Mouse (Mus musculus): Measurements from ENCODE around the gene Krt90.
"Not testable (repeated sequence)": the region's sequence is repeated elsewhere in the genome, so short reads cannot be mapped to it uniquely, and the experiment has no call there.

Gene Krt90

DNA sequence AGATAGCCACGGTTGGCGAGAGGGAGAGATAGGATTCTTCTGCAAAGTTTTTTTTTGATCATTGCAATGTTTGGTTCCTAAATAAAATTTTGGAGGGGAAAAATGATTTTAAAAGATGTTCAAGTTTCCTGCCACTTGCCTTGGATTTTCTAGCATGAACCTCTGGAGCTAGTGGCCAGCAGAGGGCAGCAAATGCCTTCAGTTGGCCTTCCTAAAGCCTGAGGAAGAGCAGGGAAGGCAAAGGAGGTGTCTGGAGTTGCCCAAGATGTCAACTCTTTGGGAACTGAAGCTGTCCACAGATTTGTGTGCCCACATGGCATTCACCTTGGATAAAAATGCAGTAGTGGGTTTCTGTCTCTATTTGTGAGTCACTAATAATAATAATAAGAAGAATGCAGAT lies 43.0 kb downstream of the Krt90 start:
- peak; percentile 5 to 40 for DNase-seq (ENCODE audit: low read depth in 1 of 2, low spot score in 2 of 2)

DNA sequence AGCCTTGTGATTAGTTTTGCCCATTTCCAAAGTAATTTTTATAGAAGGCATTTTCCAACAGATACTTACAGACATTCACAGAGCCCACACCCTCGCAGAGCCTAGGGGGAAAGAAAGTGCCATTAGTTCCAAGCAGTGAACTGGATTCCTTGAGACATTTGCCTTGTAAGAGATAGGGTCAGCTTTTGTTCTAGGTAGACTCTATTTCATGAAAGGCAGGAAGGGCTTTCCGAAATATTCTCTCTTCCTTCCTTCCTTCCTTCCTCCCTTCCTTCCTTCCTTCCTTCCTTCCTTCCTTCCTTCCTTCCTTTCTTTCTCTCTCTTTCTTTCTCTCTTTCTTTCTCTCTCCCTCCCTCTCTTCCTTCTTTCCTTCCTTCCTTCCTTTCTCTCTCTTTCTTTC lies 45.6 kb downstream of the Krt90 start, which contains the start of gene Gm49425:
Gene Gm49425 (minus strand): TSS at position 101 of the 400 bp plus-strand sequence.
- not testable (repeated sequence) for DNase-seq (ENCODE audit: low read depth in 1 of 2, low spot score in 2 of 2)

DNA sequence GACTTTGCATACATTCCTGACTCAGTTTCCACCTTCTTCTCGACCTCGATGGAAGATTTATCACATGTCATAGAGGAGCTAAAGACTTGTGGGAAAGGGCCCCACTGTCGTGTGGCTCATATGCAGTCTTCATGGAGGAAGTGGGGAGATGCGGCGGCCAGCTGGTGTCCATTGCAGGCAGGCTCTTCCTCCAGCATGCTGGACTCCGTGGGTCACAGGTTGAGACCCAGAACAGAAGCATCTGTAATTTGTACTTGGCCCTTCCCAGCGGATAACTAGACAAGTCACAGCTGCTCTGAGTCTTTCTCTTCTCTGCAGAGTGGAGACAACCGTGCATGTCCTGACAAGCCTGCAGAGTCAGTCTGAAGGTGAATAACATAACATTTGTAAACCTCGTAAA lies 54.5 kb downstream of the Krt90 start:
- DNase-seq (ENCODE audit: low read depth in 1 of 2, low spot score in 2 of 2) = no peak

DNA sequence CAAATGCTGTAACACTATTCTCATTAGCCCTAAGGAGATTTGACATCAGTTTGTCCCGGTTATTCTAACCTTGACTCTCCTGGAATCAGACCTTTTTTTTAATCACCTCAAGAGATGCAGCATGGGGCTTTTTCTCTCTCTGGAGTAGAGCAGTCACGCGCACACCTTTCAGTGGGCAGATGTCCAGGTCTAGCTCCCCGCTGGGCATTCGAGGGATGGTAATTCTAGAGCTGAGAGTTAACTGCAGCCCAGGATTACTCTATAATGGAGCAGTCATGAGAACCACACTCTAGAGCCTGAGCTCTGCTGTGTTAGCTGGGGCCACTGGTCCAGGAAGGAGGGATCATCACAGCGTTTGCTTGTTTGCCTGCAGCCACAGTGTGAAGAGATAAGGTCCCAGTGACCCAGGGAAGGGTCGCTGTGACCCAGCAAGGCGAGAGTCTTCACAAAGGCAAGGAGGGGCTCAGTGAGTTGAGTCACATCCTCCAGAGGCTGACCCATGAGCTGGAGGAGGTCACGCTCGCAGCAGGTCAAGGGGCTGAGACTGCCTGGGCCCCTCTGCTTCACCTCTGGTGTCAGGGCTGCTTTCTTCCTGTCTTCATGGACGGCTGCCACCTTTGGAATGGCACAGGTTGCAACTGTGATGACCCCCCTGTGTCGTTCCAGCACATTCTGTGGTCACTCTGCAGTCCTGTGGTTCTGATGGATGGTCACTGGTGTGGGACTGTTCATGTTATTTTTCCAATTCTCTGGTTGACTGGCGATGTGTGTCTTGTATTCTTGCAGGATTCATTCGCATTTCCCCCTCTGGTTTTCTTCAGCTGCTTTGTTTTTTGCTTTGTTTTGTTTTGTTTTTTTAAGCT lies 55.6 kb downstream of the Krt90 start:
- DNase-seq (ENCODE audit: low read depth in 1 of 2, low spot score in 2 of 2) = no peak
